Mouse (Mus musculus) forebrain, embryonic 10.5 days (tissue): ENCODE measurements around the gene Magix. TPM values are rescaled to one million over a fixed set of nuclear protein-coding genes. Genes with fewer than 3 reads are reported as not detected.
A peak's percentile ranks its signal among the peaks of the same experiment; 100 is the strongest.

Experiments used
- DNase-seq: peaks from one replicate; pipeline ENCODE4 v3.0.0-alpha.2; 2017; ENCODE audit warnings: low spot score; ENCODE audit errors: extremely low spot score
- H3K27ac ChIP-seq: fragments of 300-500 bp; sonication (generic); 2 replicates; pipeline ENCODE4 v1.5.1; 2016; ENCODE audit warnings: mild to moderate bottlenecking
- H3K27me3 ChIP-seq: fragments of 300-500 bp; sonication (generic); 2 replicates; pipeline ENCODE4 v1.6.1; 2016; ENCODE audit warnings: mild to moderate bottlenecking; ENCODE audit not compliant: poor library complexity, severe bottlenecking
- H3K36me3 ChIP-seq: fragments of 300-500 bp; sonication (generic); replicated peaks from 2 replicates; pipeline ENCODE4 v1.6.1; 2016; ENCODE audit warnings: mild to moderate bottlenecking, moderate library complexity
- H3K4me1 ChIP-seq: fragments of 300-500 bp; sonication (generic); 2 replicates; pipeline ENCODE4 v1.6.1; 2016
- H3K4me3 ChIP-seq: fragments of 300-500 bp; sonication (generic); 2 replicates; pipeline ENCODE4 v1.5.1; 2016; ENCODE audit warnings: mild to moderate bottlenecking, moderate library complexity
- H3K9me3 ChIP-seq: fragments of 300-500 bp; sonication (generic); 2 replicates; pipeline ENCODE4 v1.6.1; 2016; ENCODE audit warnings: mild to moderate bottlenecking, moderate library complexity
- WGBS: fragments of 180-500 bp; shearing (Covaris S2); methylation state at CpG from one replicate; pipeline ENCODE4 v1.1.7; 2016; 5-methylcytosine and 5-hydroxymethylcytosine counted together
- polyA plus RNA-seq: library from polyadenylated mRNA; unstranded; fragments of >200 nt; fragmentation: Nextera tagmentation; extraction: Ambion mirVana; gene quantifications from 2 replicates; pipeline ENCODE4 v1.2.1, GENCODE M21; 2016

Gene Magix
- polyA plus RNA-seq, 1 experiment from 2014 or later: 0.10 TPM

GRCm38 (mm10) chrX:7670921-7671623, 10.0 kb downstream of the Magix start, which contains the start of gene Plp2:
Gene Plp2 (minus strand): TSS chrX:7671390.
- peaks cover 12% of the 10 kb centered on the region for H3K27me3 ChIP-seq
- no peak for DNase-seq

GRCm38 (mm10) chrX:7670390-7670881, 10.6 kb downstream of the Magix start:
- H3K27ac ChIP-seq: peak overlapping the region; percentile 83
- peak overlapping the region; percentile 57 for H3K4me3 ChIP-seq
- 19% methylated on average over 18 of the region's 19 CpGs for WGBS
- 0 out of 2 replicates have a peak, but pooled peaks cover 4% of the 10 kb centered on the region for H3K9me3 ChIP-seq
- DNase-seq: no peak
- H3K27me3 ChIP-seq: peaks cover 8% of the 10 kb centered on the region
- peaks cover 16% of the 10 kb centered on the region for H3K4me1 ChIP-seq
- H3K36me3 ChIP-seq: peaks cover 18% of the 10 kb centered on the region

More at GRCm38 (mm10) chrX:7670921-7671623, 10.0 kb downstream of the Magix start, which contains the start of gene Plp2:
- 16% methylated on average over 36 of the region's 36 CpGs for WGBS
- Histone ChIP-seq H3K27ac (peak within 1 kb of the TSS; percentile 83), H3K9me3 (peaks cover 3% of the 10 kb centered on the region; the same call in 1 of the 2 replicates), H3K4me1 (peaks cover 16% of the 10 kb centered on the region), H3K4me3 (peak within 1 kb of the TSS; percentile 57), H3K36me3 (peaks cover 18% of the 10 kb centered on the region)

- H3K4me3 ChIP-seq: no peak overlapping the region
- WGBS: 82% methylated on average over 21 of the region's 21 CpGs
- no peak for DNase-seq
- 0 out of 2 replicates have a peak, but pooled peaks cover 6% of the 10 kb centered on the region for H3K9me3 ChIP-seq
- H3K27ac ChIP-seq: no peak overlapping the region
- no peaks in the 10 kb centered on the region for H3K27me3 ChIP-seq
- peaks cover 18% of the 10 kb centered on the region for H3K36me3 ChIP-seq
- peaks cover 7% of the 10 kb centered on the region; the same call in 1 of the 2 replicates for H3K4me1 ChIP-seq
These were observed 15.1 kb downstream of the Magix start for GRCm38 (mm10) chrX:7665739-7666502.

GRCm38 (mm10) chrX:7664791-7665190, 16.3 kb downstream of the Magix start:
- DNase-seq: no peak
- Histone ChIP-seq H3K36me3 (peaks cover 18% of the 10 kb centered on the region), H3K27ac (no peak overlapping the region), H3K4me1 (no peaks in the 10 kb centered on the region), H3K27me3 (no peaks in the 10 kb centered on the region), H3K4me3 (no peak overlapping the region), H3K9me3 (0 out of 2 replicates have a peak, but pooled peaks cover 6% of the 10 kb centered on the region)
- WGBS: 91% methylated on average over 11 of the region's 11 CpGs

- H3K9me3 ChIP-seq: 0 out of 2 replicates have a peak, but pooled peaks cover 6% of the 10 kb centered on the region
- no peak overlapping the region for H3K27ac ChIP-seq
- H3K36me3 ChIP-seq: peaks cover 11% of the 10 kb centered on the region
- WGBS: 90% methylated on average over 3 of the region's 3 CpGs
- no peak for DNase-seq
- H3K27me3 ChIP-seq: no peaks in the 10 kb centered on the region
- peaks cover 14% of the 10 kb centered on the region for H3K4me1 ChIP-seq
- H3K4me3 ChIP-seq: no peak overlapping the region
These were observed 18.1 kb downstream of the Magix start for GRCm38 (mm10) chrX:7662936-7663335.

GRCm38 (mm10) chrX:7661086-7661485, 20.0 kb downstream of the Magix start:
- no peak overlapping the region for H3K4me3 ChIP-seq
- no peaks in the 10 kb centered on the region for H3K36me3 ChIP-seq
- DNase-seq: no peak
- peaks cover 3% of the 10 kb centered on the region; the same call in 1 of the 2 replicates for H3K9me3 ChIP-seq
- no peak overlapping the region for H3K27ac ChIP-seq
- 86% methylated on average over 4 of the region's 4 CpGs for WGBS
- H3K4me1 ChIP-seq: peaks cover 25% of the 10 kb centered on the region
- H3K27me3 ChIP-seq: no peaks in the 10 kb centered on the region

GRCm38 (mm10) chrX:7658785-7659589, 22.1 kb downstream of the Magix start:
- H3K4me3 ChIP-seq: peak overlapping the region; percentile 51
- peaks cover 2% of the 10 kb centered on the region; the same call in 1 of the 2 replicates for H3K9me3 ChIP-seq
- peaks cover 25% of the 10 kb centered on the region for H3K4me1 ChIP-seq
- H3K27ac ChIP-seq: peak overlapping the region; percentile 81
- no peak for DNase-seq
- WGBS: 57% methylated on average over 11 of the region's 11 CpGs
- no peaks in the 10 kb centered on the region for H3K36me3 ChIP-seq
- H3K27me3 ChIP-seq: no peaks in the 10 kb centered on the region

GRCm38 (mm10) chrX:7658031-7658784, 22.8 kb downstream of the Magix start:
- Histone ChIP-seq H3K9me3 (peaks cover 2% of the 10 kb centered on the region; the same call in 1 of the 2 replicates), H3K36me3 (no peaks in the 10 kb centered on the region), H3K4me1 (peaks cover 25% of the 10 kb centered on the region), H3K4me3 (peak overlapping the region; percentile 51), H3K27ac (peak overlapping the region; percentile 81), H3K27me3 (no peaks in the 10 kb centered on the region)
- 24% methylated on average over 15 of the region's 15 CpGs for WGBS
- DNase-seq: peak; percentile 39

GRCm38 (mm10) chrX:7657221-7657639, 23.8 kb downstream of the Magix start, which contains the start of gene Prickle3:
Gene Prickle3 (plus strand): TSS chrX:7657260.
- WGBS: 24% methylated on average over 26 of the region's 26 CpGs
- DNase-seq: no peak
- Histone ChIP-seq H3K9me3 (peaks cover 2% of the 10 kb centered on the region; the same call in 1 of the 2 replicates), H3K4me3 (peak within 1 kb of the TSS; percentile 51), H3K27me3 (no peaks in the 10 kb centered on the region), H3K27ac (peak within 1 kb of the TSS; percentile 81), H3K4me1 (peaks cover 25% of the 10 kb centered on the region), H3K36me3 (no peaks in the 10 kb centered on the region)

- Histone ChIP-seq H3K27ac (peak overlapping the region; percentile 88), H3K36me3 (no peaks in the 10 kb centered on the region), H3K4me3 (peak overlapping the region; percentile 57), H3K4me1 (peaks cover 4% of the 10 kb centered on the region; the same call in 1 of the 2 replicates), H3K9me3 (no peaks in the 10 kb centered on the region; the same call in 1 of the 2 replicates), H3K27me3 (no peaks in the 10 kb centered on the region)
- peak; percentile 75 for DNase-seq
- 11% methylated on average over 25 of the region's 25 CpGs for WGBS
These were observed 32.3 kb downstream of the Magix start for GRCm38 (mm10) chrX:7648671-7649304.

- Histone ChIP-seq H3K27ac (no peak overlapping the region), H3K4me1 (peaks cover 6% of the 10 kb centered on the region; the same call in 1 of the 2 replicates), H3K4me3 (no peak overlapping the region), H3K36me3 (no peaks in the 10 kb centered on the region), H3K9me3 (no peaks in the 10 kb centered on the region; the same call in 1 of the 2 replicates), H3K27me3 (peaks cover 8% of the 10 kb centered on the region; the same call in 1 of the 2 replicates)
- DNase-seq: peak; percentile 76
- WGBS: 12% methylated on average over 5 of the region's 5 CpGs
These were observed 35.7 kb downstream of the Magix start for GRCm38 (mm10) chrX:7645349-7645748.
